Comparison of ENCODE assay signal across 2 mouse cellular contexts in the genomic region with DNA sequence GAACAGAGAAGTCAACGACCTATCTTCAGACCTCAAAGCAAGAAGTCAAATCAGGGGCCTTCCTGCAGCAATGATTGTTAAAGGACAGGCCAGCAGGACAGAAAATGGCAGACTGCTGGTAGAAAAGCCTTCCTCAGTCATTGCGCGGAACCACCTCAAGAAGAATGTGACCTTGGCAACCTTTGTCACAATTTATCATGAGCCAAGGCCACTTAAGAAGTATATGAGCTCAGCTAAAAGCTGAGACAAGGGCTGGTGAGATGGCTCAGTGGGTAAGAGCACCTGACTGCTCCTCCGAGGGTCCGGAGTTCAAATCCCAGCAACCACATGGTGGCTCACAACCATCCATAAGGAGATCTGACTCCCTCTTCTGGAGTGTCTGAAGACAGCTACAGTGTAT. TPM values are rescaled to one million over a fixed set of nuclear protein-coding genes. Genes with fewer than 3 reads are reported as not detected.
A peak's percentile ranks its signal among the peaks of the same experiment; 100 is the strongest.
DNase-seq lines count a peak whose midpoint lies in the region.

No protein-coding gene starts in this region.

- peak; percentile 38 for DNase-seq in adrenal gland, adult 2 months
- peak; percentile 62 for DNase-seq in heart, adult 11 months

RNA-seq across cellular contexts. Expression of a gene that starts 7.3 kb away (rescaled TPM):
- total RNA-seq in adrenal gland, adult 2 months (2021), result 10 to 100 TPM; 42.7 to 48.6 TPM
- 24.9 and 30.3 TPM in 2 replicates for polyA plus RNA-seq in adrenal gland, adult 2 months (2012; rRNA removed)
